ENCODE assay signal across 8 mouse cellular contexts in genomic region chr17:37046312-37047112, GRCm38 (mm10). TPM values are rescaled to one million over a fixed set of nuclear protein-coding genes. Genes with fewer than 3 reads are reported as not detected.
DNase-seq lines count a peak whose midpoint lies in the region; ATAC-seq and TF ChIP-seq lines count a peak whose summit lies in the region.

No protein-coding gene starts in this region.

- peak overlapping the region; percentile 98 for H3K27ac ChIP-seq in cerebellum, adult 2 months (ENCODE audit: insufficient read depth, low read length)
- H3K27ac ChIP-seq in hindbrain, embryonic 16.5 days (ENCODE audit: low read depth, low read length) = peak overlapping the region; percentile 92

- peak; percentile 19; the same call in 1 of the 2 replicates for TF ChIP-seq CTCF in cerebellum, adult 2 months (IDR thresholded peaks at IDR 0.05; ENCODE audit: borderline replicate concordance, insufficient read depth, low read depth, low read length)

- no peaks in the 10 kb centered on the region for H3K27me3 ChIP-seq in cerebellum, adult 2 months (ENCODE audit: control insufficient read depth, insufficient read depth, low read length)
- H3K27me3 ChIP-seq in hindbrain, embryonic 16.5 days (replicated peaks; ENCODE audit: control insufficient read depth, insufficient read depth, low read length) = no peaks in the 10 kb centered on the region
- H3K27me3 ChIP-seq in megakaryocyte, embryonic 14.5 days (replicated peaks) = peaks cover 51% of the 10 kb centered on the region

- H3K36me3 ChIP-seq in hindbrain, embryonic 16.5 days (ENCODE audit: control insufficient read depth, insufficient read depth, low read length) = no peaks in the 10 kb centered on the region
- H3K36me3 ChIP-seq in megakaryocyte, embryonic 14.5 days (replicated peaks; ENCODE audit: low read length) = no peaks in the 10 kb centered on the region

- 1% methylated on average over 49 of the region's 58 CpGs for WGBS in cerebellum, adult 2 months
- under 1% methylated on average over 33 of the region's 58 CpGs for WGBS in hindbrain, embryonic 16.5 days

- peaks cover 12% of the 10 kb centered on the region for H3K4me1 ChIP-seq in cerebellum, adult 2 months (ENCODE audit: control insufficient read depth, insufficient read depth, low read length)
- peaks cover 31% of the 10 kb centered on the region for H3K4me1 ChIP-seq in hindbrain, embryonic 16.5 days (ENCODE audit: control insufficient read depth, insufficient read depth, low read depth, low read length)
- peaks cover 36% of the 10 kb centered on the region for H3K4me1 ChIP-seq in megakaryocyte, embryonic 14.5 days

- 0 out of 2 replicates have a peak, but pooled peaks have one; percentile 34 for TF ChIP-seq POLR2A in cerebellum, adult 2 months (IDR thresholded peaks at IDR 0.05; ENCODE audit: borderline replicate concordance, insufficient read depth, low read length)

- DNase-seq in heart, adult 18-20 months = peak; percentile 66 to 68
- DNase-seq in heart, adult 11 months = no peak
- DNase-seq in cerebellum, adult 2 months = peak; percentile 80 to 82
- DNase-seq in left cerebral cortex, postnatal 14 days (ENCODE audit: low spot score in 2 of 2) = peak; percentile 56 to 63
- peak; percentile 36 to 39 for DNase-seq in spleen, postnatal 36 days (ENCODE audit: low spot score in 2 of 2)

- ATAC-seq in frontal cortex, adult (ENCODE audit: low TSS enrichment) = peak; percentile 4
- ATAC-seq in hindbrain, embryonic 16.5 days = peak; percentile 52

- intact Hi-C loops in left cerebral cortex, postnatal 14 days (cut with DNase I) = loop anchor here (2.0 to 5.0 kb wide), 2 partner anchors 44 to 89 kb away; partner anchors contain the start of genes Znrd1 and Znrd1as

- H3K4me2 ChIP-seq in hindbrain, embryonic 16.5 days (ENCODE audit: low read length) = peak overlapping the region; percentile 86

- H3K9me3 ChIP-seq in hindbrain, embryonic 16.5 days (ENCODE audit: control insufficient read depth, low read length) = no peaks in the 10 kb centered on the region
- H3K9me3 ChIP-seq in megakaryocyte, embryonic 14.5 days = no peaks in the 10 kb centered on the region

- H3K4me3 ChIP-seq in cerebellum, adult 2 months (replicated peaks; ENCODE audit: insufficient read depth, low read depth, low read length) = peak overlapping the region; percentile 98
- H3K4me3 ChIP-seq in hindbrain, embryonic 16.5 days (ENCODE audit: low read length) = peak overlapping the region; percentile 68
- H3K4me3 ChIP-seq in megakaryocyte, embryonic 14.5 days (replicated peaks) = peak overlapping the region; percentile 95

- peak overlapping the region; percentile 90 for H3K9ac ChIP-seq in hindbrain, embryonic 16.5 days (ENCODE audit: low read depth, low read length)

RNA-seq across cellular contexts. Expression of gene Gabbr1, which starts 0.7 kb away (rescaled TPM):
- total RNA-seq in heart, adult 18-20 months (2021) = 1 to 10 TPM; 6.0 to 8.2 TPM
- 403 and 405 TPM in 2 replicates for polyA plus RNA-seq in cerebellum, adult 2 months (2012; rRNA removed)
- 82.9 and 85.5 TPM in 2 replicates for polyA plus RNA-seq in hindbrain, embryonic 16.5 days (2015; fragmentation: Nextera tagmentation; extraction: Ambion mirVana)
- total RNA-seq in left cerebral cortex, postnatal 14 days (2021) = 100 to 1,000 TPM; 629 to 637 TPM
- polyA plus RNA-seq in megakaryocyte, embryonic 14.5 days (2012; ENCODE audit: insufficient read depth, low replicate concordance) = 1.6 and 1.7 TPM in 2 replicates

RNA-seq across cellular contexts. Expression of gene Mog, which starts 23.3 kb away (rescaled TPM):
- not detected for total RNA-seq in heart, adult 18-20 months (2021)
- polyA plus RNA-seq in cerebellum, adult 2 months (2012; rRNA removed) = 145 and 178 TPM in 2 replicates
- polyA plus RNA-seq in hindbrain, embryonic 16.5 days (2015; fragmentation: Nextera tagmentation; extraction: Ambion mirVana) = 1.6 and 1.9 TPM in 2 replicates
- 10 to 100 TPM; 23.9 to 46.1 TPM for total RNA-seq in left cerebral cortex, postnatal 14 days (2021)
- polyA plus RNA-seq in megakaryocyte, embryonic 14.5 days (2012; ENCODE audit: insufficient read depth, low replicate concordance) = not detected in 2 replicates

RNA-seq across cellular contexts. Expression of gene Olfr90, which starts 41.8 kb away (rescaled TPM):
- total RNA-seq in heart, adult 18-20 months (2021) = not detected
- polyA plus RNA-seq in cerebellum, adult 2 months (2012; rRNA removed) = not detected in 2 replicates
- polyA plus RNA-seq in hindbrain, embryonic 16.5 days (2015; fragmentation: Nextera tagmentation; extraction: Ambion mirVana) = 0.09 TPM in 1 of 2 replicates, not detected in the other
- under 1 TPM in 1 of 2 experiments, not detected in 1; 0.13 TPM for total RNA-seq in left cerebral cortex, postnatal 14 days (2021)
- polyA plus RNA-seq in megakaryocyte, embryonic 14.5 days (2012; ENCODE audit: insufficient read depth, low replicate concordance) = not detected in 2 replicates

RNA-seq across cellular contexts. Expression of gene Zfp57, which starts 45.5 kb away (rescaled TPM):
- total RNA-seq in heart, adult 18-20 months (2021) = 1 to 10 TPM; 1.7 to 2.0 TPM
- polyA plus RNA-seq in cerebellum, adult 2 months (2012; rRNA removed) = 10.3 and 12.0 TPM in 2 replicates
- polyA plus RNA-seq in hindbrain, embryonic 16.5 days (2015; fragmentation: Nextera tagmentation; extraction: Ambion mirVana) = 206 and 224 TPM in 2 replicates
- total RNA-seq in left cerebral cortex, postnatal 14 days (2021) = 10 to 100 TPM; 25.9 to 27.9 TPM
- 3.5 TPM in 1 of 2 replicates, not detected in the other for polyA plus RNA-seq in megakaryocyte, embryonic 14.5 days (2012; ENCODE audit: insufficient read depth, low replicate concordance)

RNA-seq across cellular contexts. Expression of gene Olfr91, which starts 51.6 kb away (rescaled TPM):
- not detected for total RNA-seq in heart, adult 18-20 months (2021)
- polyA plus RNA-seq in cerebellum, adult 2 months (2012; rRNA removed) = not detected in 2 replicates
- polyA plus RNA-seq in hindbrain, embryonic 16.5 days (2015; fragmentation: Nextera tagmentation; extraction: Ambion mirVana) = not detected in 2 replicates
- not detected for total RNA-seq in left cerebral cortex, postnatal 14 days (2021)
- not detected in 2 replicates for polyA plus RNA-seq in megakaryocyte, embryonic 14.5 days (2012; ENCODE audit: insufficient read depth, low replicate concordance)

Comparison
In these comparisons a context has a peak if more than half of its experiments do, and no peak if none do; other contexts are left out.
1. RNA of gene Gabbr1, which starts 0.7 kb away (polyA plus RNA-seq): 403 to 405 TPM in cerebellum, adult 2 months and 82.9 to 85.5 TPM in hindbrain, embryonic 16.5 days; 1.6 to 1.7 TPM in megakaryocyte, embryonic 14.5 days; every median in the first group is over 10 times any median in the second.
2. RNA of gene Mog, which starts 23.3 kb away (polyA plus RNA-seq): 145 to 178 TPM in cerebellum, adult 2 months; 1.6 to 1.9 TPM in hindbrain, embryonic 16.5 days and not detected in megakaryocyte, embryonic 14.5 days; every median in the first group is over 10 times any median in the second.
3. Peak in every context shown above with its lines, with median percentiles within 50 percentile points of each other: H3K4me3 ChIP-seq.